Mouse (Mus musculus) G1E (cell line): Measurements from ENCODE around the gene Lrfn5. TPM values are rescaled to one million over a fixed set of nuclear protein-coding genes. Genes with fewer than 3 reads are reported as not detected.

Source experiments
- ATAC-seq: 2 replicates; pipeline ENCODE4 v1.8.0; 2016; ENCODE audit warnings: mild to moderate bottlenecking; ENCODE audit not compliant: insufficient number of reproducible peaks, poor library complexity, low FRiP score, severe bottlenecking; ENCODE audit errors: extremely low read depth
- DNase-seq: peaks from one replicate; pipeline ENCODE4 v3.0.0; 2012; ENCODE audit warnings: low spot score
- H3K27me3 ChIP-seq: 2 replicates; pipeline ENCODE4 v1.6.1; 2012; ENCODE audit warnings: mild to moderate bottlenecking, low read length, inconsistent platforms; ENCODE audit not compliant: insufficient read depth
- H3K36me3 ChIP-seq: replicated peaks from 2 replicates; pipeline ENCODE3; 2012; ENCODE audit warnings: mild to moderate bottlenecking, inconsistent platforms
- H3K4me1 ChIP-seq: 2 replicates; pipeline ENCODE4 v1.6.1; 2012; ENCODE audit warnings: low read depth, low read length, inconsistent platforms, mixed read lengths; ENCODE audit not compliant: insufficient read depth
- H3K4me3 ChIP-seq: 2 replicates; pipeline ENCODE4 v1.5.1; 2012; ENCODE audit warnings: low read depth, mild to moderate bottlenecking, inconsistent platforms, low read length, moderate library complexity, mixed read lengths
- H3K9me3 ChIP-seq: replicated peaks from 2 replicates; pipeline ENCODE4 v1.6.1; 2012; ENCODE audit warnings: inconsistent platforms
- CTCF ChIP-seq: IDR thresholded peaks from 2 replicates; pipeline ENCODE4 v1.5.1; 2012; ENCODE audit warnings: low read depth, low read length, inconsistent platforms, mixed read lengths
- GATA1 ChIP-seq: IDR thresholded peaks from 2 replicates; pipeline ENCODE4 v1.6.1; 2012; ENCODE audit warnings: borderline replicate concordance, low read length, inconsistent platforms, mixed read lengths
- GATA2 ChIP-seq: IDR thresholded peaks from 2 replicates; pipeline ENCODE4 v1.6.1; 2012; ENCODE audit warnings: low read depth, low read length, inconsistent platforms, borderline replicate concordance
- POLR2AphosphoS5 ChIP-seq: IDR thresholded peaks from 2 replicates; pipeline ENCODE4 v1.6.1; 2012; ENCODE audit warnings: low read depth, low read length, inconsistent platforms; ENCODE audit not compliant: insufficient replicate concordance
- TAL1 ChIP-seq: conservative IDR thresholded peaks from 2 replicates; pipeline ENCODE4 v1.6.1; 2012; ENCODE audit warnings: low read depth, low read length, inconsistent platforms, mixed read lengths
- polyA plus RNA-seq: library from polyadenylated mRNA; stranded (reverse); fragments of >175 nt; gene quantifications from 2 replicates; pipeline ENCODE4 v1.2.3, GENCODE M21; 2012
- total RNA-seq, 2 experiments: library from RNA; stranded (forward) in 1 of 2; stranded (reverse) in 1 of 2; fragments of 200-1000 nt in 1 of 2; fragments of >200 nt in 1 of 2; fragmentation: Nextera tagmentation in 1 of 2; gene quantifications; 2 replicates each; pipeline ENCODE4 v1.2.3; 2014 to 2017

Lrfn5 gene
- total and polyA plus RNA-seq, 3 experiments, result 0.33 TPM; not detected in 2

DNA sequence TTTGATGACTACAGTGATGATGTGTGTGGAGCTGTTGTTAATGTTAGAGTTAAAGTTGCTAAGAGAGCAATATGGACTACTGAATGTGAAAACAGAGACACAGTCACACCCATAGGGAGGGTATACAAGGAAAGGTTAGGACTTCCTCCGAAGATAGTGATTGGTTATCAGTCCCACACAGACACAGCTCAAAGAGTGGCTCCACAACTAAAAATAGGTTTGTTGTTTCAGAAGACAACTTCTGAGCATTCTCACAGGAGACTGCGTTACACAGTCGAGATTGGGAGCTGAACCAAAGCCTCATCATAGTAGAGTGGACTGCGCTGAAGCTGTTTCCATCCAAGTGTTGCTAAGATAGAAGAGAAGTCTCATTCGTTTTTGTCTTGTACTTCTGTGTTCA lies 57.0 kb downstream of the Lrfn5 start:
- Histone ChIP-seq H3K27me3 (no peaks in the 10 kb centered on the region), H3K36me3 (no peaks in the 10 kb centered on the region), H3K4me1 (no peaks in the 10 kb centered on the region), H3K4me3 (no peak overlapping the region), H3K9me3 (peaks cover 8% of the 10 kb centered on the region)
- DNase-seq (no peak), ATAC-seq (no peak)
- TF ChIP-seq CTCF, result no peak
- no peak for TF ChIP-seq POLR2AphosphoS5
- TF ChIP-seq GATA2, result no peak
- no peak for TF ChIP-seq TAL1
- TF ChIP-seq GATA1, result no peak

DNA sequence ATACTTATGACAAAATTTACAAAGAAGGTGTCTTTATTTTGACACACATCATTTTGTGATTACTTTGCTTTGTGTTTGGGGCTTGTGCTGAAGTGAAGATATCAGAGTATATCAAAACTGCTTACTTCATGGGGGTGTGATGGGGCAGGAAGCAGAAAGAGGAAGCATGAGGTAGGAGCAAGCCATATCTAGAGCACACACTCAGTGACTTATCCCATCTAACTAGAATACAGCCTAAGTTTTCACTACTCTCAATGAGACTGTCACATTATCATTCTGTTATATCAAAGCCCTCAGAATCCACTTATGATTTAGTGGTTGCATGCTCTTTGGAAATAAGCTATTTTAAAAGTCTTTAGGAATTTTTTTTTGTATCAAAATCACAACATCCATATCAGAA lies 77.4 kb downstream of the Lrfn5 start:
- H3K4me3 ChIP-seq, result no peak overlapping the region
- DNase-seq (no peak), ATAC-seq (no peak)

DNA sequence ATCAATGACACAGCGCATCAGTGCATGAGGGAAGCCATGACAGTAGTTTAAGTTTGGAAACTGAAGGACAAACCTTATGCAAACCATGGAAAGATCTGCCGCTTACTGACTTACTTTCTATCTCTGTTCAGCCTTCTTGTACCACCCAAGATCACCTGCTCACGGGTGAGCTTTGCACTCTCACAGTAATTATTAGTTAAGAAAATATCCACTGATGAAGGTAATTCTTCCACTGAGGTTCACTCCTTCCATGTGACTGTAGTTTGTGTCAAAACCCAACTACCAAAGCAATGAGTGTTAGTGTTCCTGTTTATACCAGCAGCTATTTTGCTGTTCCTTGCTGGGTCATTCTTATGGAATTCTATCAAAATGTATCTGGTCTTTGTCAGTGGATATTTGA lies 84.9 kb downstream of the Lrfn5 start:
- DNase-seq (no peak), ATAC-seq (no peak)
- Histone ChIP-seq H3K36me3 (no peaks in the 10 kb centered on the region), H3K4me1 (no peaks in the 10 kb centered on the region), H3K4me3 (no peak overlapping the region), H3K27me3 (no peaks in the 10 kb centered on the region), H3K9me3 (0 out of 2 replicates have a peak, but pooled peaks cover 6% of the 10 kb centered on the region)
- TF ChIP-seq GATA1 (no peak), TAL1 (no peak), GATA2 (no peak), POLR2AphosphoS5 (no peak), CTCF (no peak)

More for the DNA sequence above, 77.4 kb downstream of the Lrfn5 start:
- no peaks in the 10 kb centered on the region for H3K27me3 ChIP-seq
- no peaks in the 10 kb centered on the region for H3K36me3 ChIP-seq
- no peaks in the 10 kb centered on the region for H3K4me1 ChIP-seq
- TF ChIP-seq TAL1 (no peak), GATA1 (no peak), GATA2 (no peak)
- H3K9me3 ChIP-seq, result peaks cover 5% of the 10 kb centered on the region; the same call in 1 of the 2 replicates

DNA sequence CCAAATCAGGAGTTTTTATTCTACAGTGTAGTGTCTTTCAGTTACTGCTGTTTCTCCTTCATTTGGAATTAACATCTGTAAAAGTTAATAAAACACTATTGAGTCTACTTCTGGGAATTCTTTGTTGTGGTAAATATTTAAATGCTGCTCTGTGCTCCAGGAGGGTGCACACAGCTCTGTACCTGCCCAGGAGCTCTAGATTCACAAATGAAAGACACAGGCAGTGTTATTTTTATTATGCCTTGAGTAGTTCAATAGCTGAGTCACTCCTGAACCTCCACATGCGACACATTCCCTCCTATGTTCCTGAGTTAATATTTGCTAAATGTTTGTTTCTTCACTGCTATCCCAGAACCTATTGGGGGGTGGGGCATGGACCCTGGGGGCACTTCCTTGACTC lies 87.1 kb downstream of the Lrfn5 start:
- H3K27me3 ChIP-seq, result no peaks in the 10 kb centered on the region
- no peak for DNase-seq
- ATAC-seq, result no peak
- H3K4me1 ChIP-seq, result no peaks in the 10 kb centered on the region
- no peak overlapping the region for H3K4me3 ChIP-seq
- no peaks in the 10 kb centered on the region for H3K36me3 ChIP-seq
- H3K9me3 ChIP-seq, result 0 out of 2 replicates have a peak, but pooled peaks cover 7% of the 10 kb centered on the region
- TF ChIP-seq TAL1 (no peak), GATA2 (no peak), CTCF (no peak), POLR2AphosphoS5 (no peak), GATA1 (no peak)

DNA sequence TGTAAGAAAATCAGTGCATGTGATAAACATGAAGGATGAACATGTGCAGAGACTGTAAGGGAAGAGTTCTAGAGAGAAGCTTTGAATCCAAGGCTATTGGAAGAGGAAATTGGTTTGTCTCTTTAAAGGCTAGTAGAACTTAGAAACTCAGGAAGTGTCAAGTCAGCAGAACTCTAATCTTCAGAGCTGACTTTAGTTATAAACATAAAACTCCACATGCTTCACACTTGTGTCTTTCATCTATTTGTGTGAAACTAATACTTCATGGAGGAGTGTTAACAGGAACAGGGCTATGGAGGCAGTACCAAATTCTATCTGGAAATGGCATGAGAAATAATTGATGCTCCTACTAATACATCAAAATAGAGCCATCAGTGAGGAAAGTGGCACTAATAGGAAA lies 101.6 kb downstream of the Lrfn5 start:
- Histone ChIP-seq H3K27me3 (no peaks in the 10 kb centered on the region), H3K4me1 (no peaks in the 10 kb centered on the region), H3K9me3 (peaks cover 6% of the 10 kb centered on the region), H3K36me3 (no peaks in the 10 kb centered on the region), H3K4me3 (no peak overlapping the region)
- ATAC-seq, result no peak
- no peak for DNase-seq
- no peak for TF ChIP-seq GATA2
- no peak for TF ChIP-seq TAL1
- TF ChIP-seq GATA1, result no peak
- TF ChIP-seq POLR2AphosphoS5, result no peak
- TF ChIP-seq CTCF, result no peak

DNA sequence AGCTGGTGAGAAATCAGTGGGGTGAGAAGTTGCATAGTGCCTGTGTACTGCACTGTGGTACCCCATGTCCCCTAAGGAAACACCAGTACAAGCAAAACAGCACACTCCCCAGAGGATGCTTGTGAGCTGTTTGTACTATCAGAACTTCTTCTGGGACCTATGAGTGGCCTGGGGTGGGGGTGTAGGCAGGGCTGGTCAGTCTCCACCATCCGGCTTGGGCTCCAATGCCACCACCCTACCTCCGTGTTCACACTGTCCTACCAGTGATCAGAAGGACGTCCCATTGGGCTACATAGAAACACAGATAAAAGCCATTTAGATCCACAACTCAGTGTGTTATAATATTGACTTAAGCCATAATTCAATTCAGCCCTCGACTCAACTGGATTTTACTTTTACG lies 131.4 kb downstream of the Lrfn5 start:
- Histone ChIP-seq H3K9me3 (peaks cover 7% of the 10 kb centered on the region; the same call in 1 of the 2 replicates), H3K4me3 (no peak overlapping the region), H3K4me1 (no peaks in the 10 kb centered on the region), H3K27me3 (no peaks in the 10 kb centered on the region), H3K36me3 (no peaks in the 10 kb centered on the region)
- DNase-seq (no peak), ATAC-seq (no peak)
- TF ChIP-seq CTCF (no peak), TAL1 (no peak), GATA2 (no peak), POLR2AphosphoS5 (no peak), GATA1 (no peak)
